15 mouse cellular contexts compared by ENCODE assay signal in the genomic region with DNA sequence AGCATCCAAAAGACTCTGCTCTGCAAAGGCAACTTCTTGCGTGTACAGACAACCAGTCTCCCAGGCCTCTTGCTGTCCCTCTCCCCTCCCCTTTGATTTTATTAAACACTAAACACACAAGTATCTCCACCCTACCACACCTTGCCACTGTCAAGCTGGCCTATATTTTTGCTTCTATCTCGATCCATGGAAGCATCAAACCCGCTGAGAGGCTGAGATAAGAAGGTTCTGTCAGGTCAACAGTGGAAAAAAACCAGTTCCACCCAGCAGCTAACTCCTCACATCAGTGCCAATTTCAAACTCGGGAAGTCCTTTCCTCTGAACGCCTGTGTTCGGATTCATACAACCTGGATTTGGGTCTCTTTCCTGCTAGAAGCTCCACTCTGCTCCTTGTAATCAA. TPM values are rescaled to one million over a fixed set of nuclear protein-coding genes. Genes with fewer than 3 reads are reported as not detected.
DNase-seq lines count a peak whose midpoint lies in the region; ATAC-seq and TF ChIP-seq lines count a peak whose summit lies in the region.
"Had no signal": no experiment of that assay in that cellular context is flagged by ENCODE, and none has a peak within 500 bp of the region (broad histone marks: within the 10 kb centered on the region; RNA-seq: fewer than 3 reads in every experiment).

No protein-coding gene starts in this region.

- peaks cover 26% of the 10 kb centered on the region for H3K4me1 ChIP-seq in heart, embryonic 11.5 days (ENCODE audit: control insufficient read depth, insufficient read depth, low read length)
- H3K4me1 ChIP-seq in intestine, embryonic 15.5 days (replicated peaks) = peaks cover 32% of the 10 kb centered on the region
- peaks cover 49% of the 10 kb centered on the region for H3K4me1 ChIP-seq in liver, postnatal 0 days (ENCODE audit: insufficient read depth)

- TF ChIP-seq EP300 in liver, postnatal 0 days (IDR thresholded peaks at IDR 0.05; ENCODE audit: low read depth) = peak; percentile 94

- H3K9me3 ChIP-seq in heart, embryonic 11.5 days (replicated peaks; ENCODE audit: control insufficient read depth, low read length) = no peaks in the 10 kb centered on the region
- no peaks in the 10 kb centered on the region for H3K9me3 ChIP-seq in intestine, embryonic 15.5 days
- no peaks in the 10 kb centered on the region for H3K9me3 ChIP-seq in liver, postnatal 0 days (ENCODE audit: low read length)
- H3K9me3 ChIP-seq: forebrain, embryonic 12.5 days; kidney, embryonic 15.5 days; lung, embryonic 15.5 days had no signal

- no peak overlapping the region for H3K4me3 ChIP-seq in heart, embryonic 11.5 days (ENCODE audit: low read depth, low read length)
- H3K4me3 ChIP-seq in intestine, embryonic 15.5 days (replicated peaks) = no peak overlapping the region
- H3K4me3 ChIP-seq in liver, postnatal 0 days (ENCODE audit: low read depth, low read length) = no peak overlapping the region
- H3K4me3 ChIP-seq: forebrain, embryonic 12.5 days; kidney, embryonic 15.5 days; lung, embryonic 15.5 days had no signal

- H3K4me2 ChIP-seq in heart, embryonic 11.5 days = peak overlapping the region; percentile 1; the same call in 1 of the 2 replicates
- H3K4me2 ChIP-seq in intestine, embryonic 15.5 days (replicated peaks) = no peak overlapping the region
- peak overlapping the region; percentile 38 for H3K4me2 ChIP-seq in liver, postnatal 0 days (ENCODE audit: low read depth, low read length)
- H3K4me2 ChIP-seq: forebrain, embryonic 12.5 days; kidney, embryonic 15.5 days; lung, embryonic 15.5 days; midbrain, embryonic 11.5 days had no signal

- TF ChIP-seq CTCF in liver, postnatal 0 days (IDR thresholded peaks at IDR 0.05; ENCODE audit: low read depth) = no peak

- WGBS in heart, embryonic 11.5 days (ENCODE audit: insufficient replicate concordance) = 74% methylated on average over 6 of the region's 6 CpGs
- WGBS in intestine, embryonic 15.5 days = 69% methylated on average over 6 of the region's 6 CpGs
- WGBS in liver, postnatal 0 days (ENCODE audit: insufficient replicate concordance) = 46% methylated on average over 6 of the region's 6 CpGs

- H3K27ac ChIP-seq in heart, embryonic 11.5 days (ENCODE audit: low read depth, low read length) = no peak overlapping the region
- 0 out of 2 replicates have a peak overlapping the region, but pooled peaks have one; percentile 91 for H3K27ac ChIP-seq in intestine, embryonic 15.5 days
- peak overlapping the region; percentile 89 for H3K27ac ChIP-seq in liver, postnatal 0 days (ENCODE audit: low read depth)
- H3K27ac ChIP-seq: forebrain, embryonic 12.5 days; lung, embryonic 15.5 days had no signal

- ATAC-seq in heart, embryonic 11.5 days (replicated peaks; ENCODE audit: insufficient number of reproducible peaks, low FRiP score, low TSS enrichment) = no peak
- ATAC-seq in intestine, embryonic 15.5 days = no peak
- peak; percentile 10; the same call in 1 of the 2 replicates for ATAC-seq in liver, postnatal 0 days

- no peaks in the 10 kb centered on the region for H3K27me3 ChIP-seq in heart, embryonic 11.5 days (ENCODE audit: control insufficient read depth, insufficient read depth, low read length)
- H3K27me3 ChIP-seq in intestine, embryonic 15.5 days (replicated peaks) = no peaks in the 10 kb centered on the region
- no peaks in the 10 kb centered on the region for H3K27me3 ChIP-seq in liver, postnatal 0 days (ENCODE audit: insufficient read depth, low read length)
- H3K27me3 ChIP-seq: forebrain, embryonic 12.5 days; kidney, embryonic 15.5 days; lung, embryonic 15.5 days had no signal

- no peaks in the 10 kb centered on the region for H3K36me3 ChIP-seq in heart, embryonic 11.5 days (ENCODE audit: control insufficient read depth, insufficient read depth, low read length)
- no peaks in the 10 kb centered on the region for H3K36me3 ChIP-seq in intestine, embryonic 15.5 days
- peaks cover 10% of the 10 kb centered on the region for H3K36me3 ChIP-seq in liver, postnatal 0 days (replicated peaks; ENCODE audit: insufficient read depth, low read length)

- no peak for DNase-seq in heart, adult 8-10 months (ENCODE audit: low spot score)
- peak; percentile 19 for DNase-seq in MEL-GATA-1-ER (ENCODE audit: extremely low read depth, low read depth)
- DNase-seq in liver, postnatal 0 days = no peak
- no peak for DNase-seq in embryo, embryonic 9.5 days (ENCODE audit: extremely low spot score)
- no peak for DNase-seq in kidney, adult 9 months
- DNase-seq in kidney, postnatal 36 days = no peak
- DNase-seq: embryo, embryonic 11 days; gastrocnemius, postnatal 14 days; spleen, adult 18-20 months had no signal

- no peak overlapping the region for H3K9ac ChIP-seq in heart, embryonic 11.5 days (ENCODE audit: low read depth, low read length)
- no peak overlapping the region for H3K9ac ChIP-seq in intestine, embryonic 15.5 days
- no peak overlapping the region for H3K9ac ChIP-seq in liver, postnatal 0 days (replicated peaks)
- H3K9ac ChIP-seq: forebrain, embryonic 12.5 days; kidney, embryonic 15.5 days; lung, embryonic 15.5 days had no signal

RNA-seq across cellular contexts. Expression of a gene that starts 11.5 kb away (rescaled TPM):
- polyA plus RNA-seq in heart, embryonic 11.5 days (2014; fragmentation: Nextera tagmentation; extraction: Ambion mirVana) = 19.9 TPM in 2 replicates
- 10 to 100 TPM; 13.1 to 23.0 (median 15.4) TPM for total RNA-seq in heart, adult 8-10 months (2022)
- 19.5 and 20.8 TPM in 2 replicates for polyA plus RNA-seq in intestine, embryonic 15.5 days (2015; fragmentation: Nextera tagmentation; extraction: Ambion mirVana)
- polyA plus RNA-seq in liver, postnatal 0 days (2015; fragmentation: Nextera tagmentation; extraction: Ambion mirVana) = 29.5 and 34.1 TPM in 2 replicates

RNA-seq across cellular contexts. Expression of a gene that starts 27.5 kb away (rescaled TPM):
- 0.23 TPM in 2 replicates for polyA plus RNA-seq in heart, embryonic 11.5 days (2014; fragmentation: Nextera tagmentation; extraction: Ambion mirVana)
- under 1 TPM; 0.30 to 0.94 (median 0.56) TPM for total RNA-seq in heart, adult 8-10 months (2022)
- 0.13 and 0.18 TPM in 2 replicates for polyA plus RNA-seq in intestine, embryonic 15.5 days (2015; fragmentation: Nextera tagmentation; extraction: Ambion mirVana)
- 0.11 TPM in 1 of 2 replicates, not detected in the other for polyA plus RNA-seq in liver, postnatal 0 days (2015; fragmentation: Nextera tagmentation; extraction: Ambion mirVana)
- polyA plus RNA-seq: forebrain, embryonic 12.5 days had no signal

RNA-seq across cellular contexts. Expression of a gene that starts 31.9 kb away (rescaled TPM):
- 3.9 and 5.6 TPM in 2 replicates for polyA plus RNA-seq in heart, embryonic 11.5 days (2014; fragmentation: Nextera tagmentation; extraction: Ambion mirVana)
- 1 to 10 TPM; 1.6 to 4.0 (median 2.8) TPM for total RNA-seq in heart, adult 8-10 months (2022)
- polyA plus RNA-seq in intestine, embryonic 15.5 days (2015; fragmentation: Nextera tagmentation; extraction: Ambion mirVana) = 5.5 and 8.9 TPM in 2 replicates
- polyA plus RNA-seq in liver, postnatal 0 days (2015; fragmentation: Nextera tagmentation; extraction: Ambion mirVana) = 3.4 and 4.0 TPM in 2 replicates

RNA-seq across cellular contexts. Expression of a gene that starts 44.0 kb away (rescaled TPM):
- polyA plus RNA-seq in heart, embryonic 11.5 days (2014; fragmentation: Nextera tagmentation; extraction: Ambion mirVana) = 5.9 and 6.5 TPM in 2 replicates
- 1 to 10 TPM; 2.3 to 4.2 (median 2.7) TPM for total RNA-seq in heart, adult 8-10 months (2022)
- 7.4 and 8.0 TPM in 2 replicates for polyA plus RNA-seq in intestine, embryonic 15.5 days (2015; fragmentation: Nextera tagmentation; extraction: Ambion mirVana)
- 2.4 and 2.6 TPM in 2 replicates for polyA plus RNA-seq in liver, postnatal 0 days (2015; fragmentation: Nextera tagmentation; extraction: Ambion mirVana)

RNA-seq across cellular contexts. Expression of a gene that starts 44.1 kb away (rescaled TPM):
- polyA plus RNA-seq in heart, embryonic 11.5 days (2014; fragmentation: Nextera tagmentation; extraction: Ambion mirVana) = 26.0 and 28.0 TPM in 2 replicates
- total RNA-seq in heart, adult 8-10 months (2022) = 10 to 100 TPM; 13.1 to 17.8 (median 17.1) TPM
- 34.7 and 36.3 TPM in 2 replicates for polyA plus RNA-seq in intestine, embryonic 15.5 days (2015; fragmentation: Nextera tagmentation; extraction: Ambion mirVana)
- 24.1 and 24.3 TPM in 2 replicates for polyA plus RNA-seq in liver, postnatal 0 days (2015; fragmentation: Nextera tagmentation; extraction: Ambion mirVana)
